Mouse (Mus musculus) kidney, postnatal 0 days (tissue): ENCODE data around the gene Itih4. TPM values are rescaled to one million over a fixed set of nuclear protein-coding genes. Genes with fewer than 3 reads are reported as not detected.

Experiments used
- ATAC-seq: fragments of 200-750 bp; cut with Nextera tagmentation; replicated peaks from 2 replicates; pipeline ENCODE4 v1.8.0; 2017; ENCODE audit warnings: low read depth, moderate number of reproducible peaks, moderate TSS enrichment, moderate library complexity; ENCODE audit not compliant: low FRiP score
- DNase-seq: peaks from one replicate; pipeline ENCODE4 v3.0.0-alpha.2; 2016; ENCODE audit warnings: low spot score
- H3K27ac ChIP-seq: fragments of 300-500 bp; sonication (generic); 2 replicates; pipeline ENCODE4 v1.5.1; 2014; ENCODE audit warnings: mild to moderate bottlenecking
- H3K27me3 ChIP-seq: fragments of 300-500 bp; sonication (generic); 2 replicates; pipeline ENCODE4 v1.6.1; 2014; ENCODE audit warnings: low read length, mixed read lengths; ENCODE audit not compliant: insufficient read depth
- H3K36me3 ChIP-seq: fragments of 300-500 bp; sonication (generic); 2 replicates; pipeline ENCODE4 v1.6.1; 2014; ENCODE audit warnings: low read length, mixed read lengths; ENCODE audit not compliant: insufficient read depth
- H3K4me1 ChIP-seq: fragments of 300-500 bp; sonication (generic); replicated peaks from 2 replicates; pipeline ENCODE4 v1.6.1; 2014; ENCODE audit warnings: antibody characterized with exemption, low read length, mixed read lengths; ENCODE audit not compliant: insufficient read depth
- H3K4me2 ChIP-seq: fragments of 300-500 bp; sonication (generic); 2 replicates; pipeline ENCODE4 v1.6.1; 2014; ENCODE audit warnings: mild to moderate bottlenecking, low read length, moderate library complexity, mixed read lengths
- H3K4me3 ChIP-seq: fragments of 300-500 bp; sonication (generic); replicated peaks from 2 replicates; pipeline ENCODE4 v1.5.1; 2014; ENCODE audit warnings: low read depth, low read length
- H3K9ac ChIP-seq: fragments of 300-500 bp; sonication (generic); 2 replicates; pipeline ENCODE4 v1.6.1; 2014; ENCODE audit warnings: low read depth, low read length
- H3K9me3 ChIP-seq: fragments of 300-500 bp; sonication (generic); replicated peaks from 2 replicates; pipeline ENCODE4 v1.6.1; 2016; ENCODE audit warnings: low read length, inconsistent platforms, mixed read lengths
- CTCF ChIP-seq: IDR thresholded peaks from 2 replicates; pipeline ENCODE4 v1.5.1; 2016; ENCODE audit warnings: antibody characterized with exemption, low read depth, mild to moderate bottlenecking, moderate library complexity
- WGBS: fragments of 180-500 bp; shearing (Covaris S2); extraction: QIAGEN DNeasy Blood & Tissue Kit; methylation state at CpG from one replicate; pipeline ENCODE4 v1.1.7; 2014; 5-methylcytosine and 5-hydroxymethylcytosine counted together
- polyA plus RNA-seq: library from polyadenylated mRNA; unstranded; fragments of >200 nt; fragmentation: Nextera tagmentation; extraction: Ambion mirVana; gene quantifications from 2 replicates; pipeline ENCODE4 v1.2.1, GENCODE M21; 2015

The Itih4 gene
- polyA plus RNA-seq, 1 experiment from 2014 or later: 0.17 TPM

- WGBS: 81% methylated on average over 10 of the region's 10 CpGs
- H3K9me3 ChIP-seq: no peaks in the 10 kb centered on the region
- no peaks in the 10 kb centered on the region for H3K27me3 ChIP-seq
- H3K4me2 ChIP-seq: no peak overlapping the region
- TF ChIP-seq CTCF: no peak
- ATAC-seq (no peak), DNase-seq (no peak)
- peak overlapping the region; percentile 79 for H3K27ac ChIP-seq
- peaks cover 13% of the 10 kb centered on the region; the same call in 1 of the 2 replicates for H3K36me3 ChIP-seq
- 0 out of 2 replicates have a peak overlapping the region, but pooled peaks have one; percentile 4 for H3K9ac ChIP-seq
- H3K4me3 ChIP-seq: no peak overlapping the region
- peaks cover 25% of the 10 kb centered on the region for H3K4me1 ChIP-seq
These were observed 9.8 kb upstream of the Itih4 start for GRCm38 (mm10) chr14:30876451-30876850.

GRCm38 (mm10) chr14:30877827-30878226, 8.4 kb upstream of the Itih4 start:
- H3K4me1 ChIP-seq: peaks cover 25% of the 10 kb centered on the region
- no peak overlapping the region for H3K4me2 ChIP-seq
- 94% methylated on average over 3 of the region's 3 CpGs for WGBS
- no peak for TF ChIP-seq CTCF
- no peak overlapping the region for H3K4me3 ChIP-seq
- H3K27me3 ChIP-seq: no peaks in the 10 kb centered on the region
- ATAC-seq (no peak), DNase-seq (no peak)
- H3K27ac ChIP-seq: no peak overlapping the region
- no peaks in the 10 kb centered on the region for H3K9me3 ChIP-seq
- H3K9ac ChIP-seq: no peak overlapping the region
- H3K36me3 ChIP-seq: peaks cover 11% of the 10 kb centered on the region; the same call in 1 of the 2 replicates

GRCm38 (mm10) chr14:30878958-30879571, 7.2 kb upstream of the Itih4 start, which contains the start of gene Mustn1:
TSS of gene Mustn1 (plus strand) at chr14:30879200.
- TF ChIP-seq CTCF: no peak
- Histone ChIP-seq H3K27me3 (no peaks in the 10 kb centered on the region), H3K36me3 (peaks cover 7% of the 10 kb centered on the region; the same call in 1 of the 2 replicates), H3K27ac (0 out of 2 replicates have a peak within 1 kb of the TSS, but pooled peaks have one; percentile 55), H3K9me3 (no peaks in the 10 kb centered on the region), H3K4me2 (no peak within 1 kb of the TSS), H3K4me3 (no peak within 1 kb of the TSS), H3K9ac (no peak within 1 kb of the TSS), H3K4me1 (peaks cover 23% of the 10 kb centered on the region)
- DNase-seq (peak; percentile 52), ATAC-seq (no peak)
- WGBS: 54% methylated on average over 11 of the region's 11 CpGs

GRCm38 (mm10) chr14:30879794-30880193, 6.5 kb upstream of the Itih4 start:
- no peaks in the 10 kb centered on the region for H3K27me3 ChIP-seq
- TF ChIP-seq CTCF: no peak
- H3K4me1 ChIP-seq: peaks cover 17% of the 10 kb centered on the region
- H3K9ac ChIP-seq: no peak overlapping the region
- H3K9me3 ChIP-seq: no peaks in the 10 kb centered on the region
- H3K4me3 ChIP-seq: no peak overlapping the region
- DNase-seq (peak; percentile 44), ATAC-seq (no peak)
- 53% methylated on average over 9 of the region's 9 CpGs for WGBS
- H3K36me3 ChIP-seq: peaks cover 3% of the 10 kb centered on the region; the same call in 1 of the 2 replicates
- H3K27ac ChIP-seq: 0 out of 2 replicates have a peak overlapping the region, but pooled peaks have one; percentile 36
- H3K4me2 ChIP-seq: no peak overlapping the region

GRCm38 (mm10) chr14:30880251-30880650, 6.0 kb upstream of the Itih4 start:
- H3K4me2 ChIP-seq: no peak overlapping the region
- WGBS: 60% methylated on average over 8 of the region's 8 CpGs
- peaks cover 14% of the 10 kb centered on the region for H3K4me1 ChIP-seq
- DNase-seq (no peak), ATAC-seq (no peak)
- H3K9me3 ChIP-seq: no peaks in the 10 kb centered on the region
- H3K27ac ChIP-seq: no peak overlapping the region
- H3K9ac ChIP-seq: no peak overlapping the region
- H3K27me3 ChIP-seq: no peaks in the 10 kb centered on the region
- no peak overlapping the region for H3K4me3 ChIP-seq
- H3K36me3 ChIP-seq: peaks cover 2% of the 10 kb centered on the region; the same call in 1 of the 2 replicates
- TF ChIP-seq CTCF: no peak

- WGBS: 82% methylated on average over 17 of the region's 17 CpGs
- peak; percentile 82 for TF ChIP-seq CTCF
- no peak overlapping the region for H3K9ac ChIP-seq
- H3K4me2 ChIP-seq: no peak overlapping the region
- no peak overlapping the region for H3K27ac ChIP-seq
- ATAC-seq (no peak), DNase-seq (peak; percentile 71)
- H3K36me3 ChIP-seq: no peaks in the 10 kb centered on the region
- no peak overlapping the region for H3K4me3 ChIP-seq
- H3K27me3 ChIP-seq: no peaks in the 10 kb centered on the region
- H3K4me1 ChIP-seq: peaks cover 6% of the 10 kb centered on the region
- no peaks in the 10 kb centered on the region for H3K9me3 ChIP-seq
These were observed 5.2 kb upstream of the Itih4 start for GRCm38 (mm10) chr14:30880811-30881717.
